Mouse (Mus musculus): Measurements from ENCODE around the gene Glrp1.

Gene Glrp1

GRCm38 (mm10) chr1:88492415-88492814, 17.5 kb downstream of the Glrp1 start:
- no peak for DNase-seq (ENCODE audit: low read depth, low spot score)

- no peak for DNase-seq (ENCODE audit: low read depth, low spot score)
These were observed 18.1 kb downstream of the Glrp1 start for GRCm38 (mm10) chr1:88491617-88492378.

- no peak for DNase-seq (ENCODE audit: low read depth, low spot score)
These were observed 19.7 kb downstream of the Glrp1 start for GRCm38 (mm10) chr1:88490164-88490563.

GRCm38 (mm10) chr1:88488957-88489356, 20.9 kb downstream of the Glrp1 start:
- DNase-seq (ENCODE audit: low read depth, low spot score) = no peak

- no peak for DNase-seq (ENCODE audit: low read depth, low spot score)
These were observed 23.5 kb downstream of the Glrp1 start for GRCm38 (mm10) chr1:88486336-88486735.

GRCm38 (mm10) chr1:88484059-88484458, 25.8 kb downstream of the Glrp1 start:
- DNase-seq (ENCODE audit: low read depth, low spot score) = no peak

- DNase-seq (ENCODE audit: low read depth, low spot score) = no peak
These were observed 27.4 kb downstream of the Glrp1 start for GRCm38 (mm10) chr1:88482142-88483099.

- DNase-seq (ENCODE audit: low read depth, low spot score) = no peak
These were observed 29.3 kb downstream of the Glrp1 start for GRCm38 (mm10) chr1:88480594-88480993.

- no peak for DNase-seq (ENCODE audit: low read depth, low spot score)
These were observed 31.7 kb downstream of the Glrp1 start for GRCm38 (mm10) chr1:88478205-88478604.

GRCm38 (mm10) chr1:88476554-88477085, 33.2 kb downstream of the Glrp1 start:
- no peak for DNase-seq (ENCODE audit: low read depth, low spot score)

- no peak for DNase-seq (ENCODE audit: low read depth, low spot score)
These were observed 34.3 kb downstream of the Glrp1 start for GRCm38 (mm10) chr1:88475502-88475953.

GRCm38 (mm10) chr1:88474598-88474997, 35.3 kb downstream of the Glrp1 start:
- no peak for DNase-seq (ENCODE audit: low read depth, low spot score)

- no peak for DNase-seq (ENCODE audit: low read depth, low spot score)
These were observed 36.0 kb downstream of the Glrp1 start for GRCm38 (mm10) chr1:88473899-88474298.

GRCm38 (mm10) chr1:88472258-88472657, 37.6 kb downstream of the Glrp1 start:
- DNase-seq (ENCODE audit: low read depth, low spot score) = no peak

- no peak for DNase-seq (ENCODE audit: low read depth, low spot score)
These were observed 40.1 kb downstream of the Glrp1 start for GRCm38 (mm10) chr1:88469746-88470145.

GRCm38 (mm10) chr1:88468335-88468734, 41.5 kb downstream of the Glrp1 start:
- DNase-seq (ENCODE audit: low read depth, low spot score) = no peak

- DNase-seq (ENCODE audit: low read depth, low spot score) = no peak
These were observed 42.0 kb downstream of the Glrp1 start for GRCm38 (mm10) chr1:88467866-88468265.

- DNase-seq (ENCODE audit: low read depth, low spot score) = no peak
These were observed 43.4 kb downstream of the Glrp1 start for GRCm38 (mm10) chr1:88466325-88467064.

- DNase-seq (ENCODE audit: low read depth, low spot score) = no peak
These were observed 44.1 kb downstream of the Glrp1 start for GRCm38 (mm10) chr1:88465722-88466121.

GRCm38 (mm10) chr1:88464109-88464905, 45.6 kb downstream of the Glrp1 start:
- DNase-seq (ENCODE audit: low read depth, low spot score) = no peak

GRCm38 (mm10) chr1:88463241-88463640, 46.6 kb downstream of the Glrp1 start:
- no peak for DNase-seq (ENCODE audit: low read depth, low spot score)

All from retina, postnatal 7 days (tissue).